Mouse (Mus musculus): ENCODE results near the gene Cyp17a1.

Cyp17a1 gene

GRCm38 (mm10) chr19:46672766-46673418, at the start of gene Cyp17a1:
Cyp17a1 (minus strand) TSS chr19:46673172.
- no peak for DNase-seq

GRCm38 (mm10) chr19:46718150-46718549, 45.2 kb upstream of the Cyp17a1 start:
- no peak for DNase-seq

- DNase-seq: no peak
Observed at GRCm38 (mm10) chr19:46715016-46715415, 42.0 kb upstream of the Cyp17a1 start.

- no peak for DNase-seq
Observed at GRCm38 (mm10) chr19:46714234-46714633, 41.3 kb upstream of the Cyp17a1 start.

GRCm38 (mm10) chr19:46710614-46711013, 37.6 kb upstream of the Cyp17a1 start:
- no peak for DNase-seq

GRCm38 (mm10) chr19:46707296-46708151, 34.6 kb upstream of the Cyp17a1 start, which contains the start of gene As3mt:
As3mt (plus strand) TSS chr19:46707458.
- peak; percentile 79 for DNase-seq

- no peak for DNase-seq
Observed at GRCm38 (mm10) chr19:46706540-46707295, 33.7 kb upstream of the Cyp17a1 start.

- no peak for DNase-seq
Observed at GRCm38 (mm10) chr19:46705779-46706495, 33.0 kb upstream of the Cyp17a1 start.

- DNase-seq: no peak
Observed at GRCm38 (mm10) chr19:46701156-46701555, 28.2 kb upstream of the Cyp17a1 start.

- no peak for DNase-seq
Observed at GRCm38 (mm10) chr19:46699011-46699481, 26.1 kb upstream of the Cyp17a1 start.

- no peak for DNase-seq
Observed at GRCm38 (mm10) chr19:46697840-46698517, 25.0 kb upstream of the Cyp17a1 start.

GRCm38 (mm10) chr19:46696943-46697342, 24.0 kb upstream of the Cyp17a1 start:
- DNase-seq: no peak

- no peak for DNase-seq
Observed at GRCm38 (mm10) chr19:46696482-46696881, 23.5 kb upstream of the Cyp17a1 start.

- no peak for DNase-seq
Observed at GRCm38 (mm10) chr19:46693146-46693545, 20.2 kb upstream of the Cyp17a1 start.

GRCm38 (mm10) chr19:46691078-46691477, 18.1 kb upstream of the Cyp17a1 start:
- DNase-seq: no peak

GRCm38 (mm10) chr19:46690387-46690786, 17.4 kb upstream of the Cyp17a1 start:
- no peak for DNase-seq

GRCm38 (mm10) chr19:46689460-46690372, 16.7 kb upstream of the Cyp17a1 start, which contains the start of gene Borcs7:
Borcs7 (plus strand) TSS chr19:46689906.
- DNase-seq: peak; percentile 86

GRCm38 (mm10) chr19:46679720-46680383, 6.9 kb upstream of the Cyp17a1 start:
- no peak for DNase-seq

- no peak for DNase-seq
Observed at GRCm38 (mm10) chr19:46675641-46676040, 2.7 kb upstream of the Cyp17a1 start.

GRCm38 (mm10) chr19:46670691-46671090, 2.3 kb downstream of the Cyp17a1 start:
- peak; percentile 29 for DNase-seq

Data from cerebellum, adult 11-12 months (tissue).